Mouse (Mus musculus): ENCODE measurements around the gene Csn1s2b. TPM values are rescaled to one million over a fixed set of nuclear protein-coding genes. Genes with fewer than 3 reads are reported as not detected.
"Not testable (repeated sequence)": the region's sequence is repeated elsewhere in the genome, so short reads cannot be mapped to it uniquely, and the experiment has no call there.

The Csn1s2b gene
- total RNA-seq (2014; rRNA removed; ENCODE audit: low replicate concordance) (not detected in 2 replicates), polyA plus RNA-seq (2015; fragmentation: Nextera tagmentation; extraction: Ambion mirVana) (not detected in 2 replicates)

DNA sequence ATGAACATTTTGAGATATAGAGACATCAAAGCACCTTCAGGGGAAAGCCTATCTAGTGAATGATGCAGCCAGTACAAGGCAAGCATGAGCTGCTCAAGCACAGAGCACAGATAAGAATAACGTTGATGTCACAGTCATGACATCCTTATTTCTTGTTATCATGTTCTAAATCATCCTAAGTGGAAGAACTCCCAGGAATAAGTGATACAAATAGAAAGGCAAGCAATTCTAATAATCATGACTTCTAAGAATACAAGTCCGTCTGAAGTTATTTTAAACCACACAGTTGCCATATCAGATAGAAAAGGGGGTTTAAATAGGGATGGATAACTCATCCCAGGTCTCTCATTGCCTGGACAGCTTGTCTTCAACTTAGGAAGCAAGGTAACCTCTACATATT is at the start of gene Csn1s2b:
Gene Csn1s2b, plus strand, starts transcription at position 301 of the 400 bp plus-strand sequence.
- Histone ChIP-seq H3K9me3 (replicated peaks; ENCODE audit: control insufficient read depth, low read length) (no peaks in the 10 kb centered on the region), H3K36me3 (replicated peaks; ENCODE audit: control insufficient read depth, insufficient read depth, low read length) (no peaks in the 10 kb centered on the region), H3K9ac (replicated peaks; ENCODE audit: low read depth, low read length) (no peak within 1 kb of the TSS), H3K27ac (ENCODE audit: low read depth) (no peak within 1 kb of the TSS), H3K4me1 (ENCODE audit: control insufficient read depth, insufficient read depth) (no peaks in the 10 kb centered on the region), H3K4me3 (ENCODE audit: low read depth, low read length) (no peak within 1 kb of the TSS), H3K27me3 (ENCODE audit: control insufficient read depth, insufficient read depth, low read length) (no peaks in the 10 kb centered on the region), H3K4me2 (ENCODE audit: low read depth, low read length) (no peak within 1 kb of the TSS)
- 37% methylated on average over 2 of the region's 2 CpGs for WGBS
- ATAC-seq (ENCODE audit: insufficient read depth, low read depth), result no peak
- no peak for DNase-seq (ENCODE audit: low spot score)
- TF ChIP-seq CTCF (IDR thresholded peaks at IDR 0.05; ENCODE audit: low read depth) (no peak), EP300 (IDR thresholded peaks at IDR 0.05; ENCODE audit: low read depth) (no peak)

DNA sequence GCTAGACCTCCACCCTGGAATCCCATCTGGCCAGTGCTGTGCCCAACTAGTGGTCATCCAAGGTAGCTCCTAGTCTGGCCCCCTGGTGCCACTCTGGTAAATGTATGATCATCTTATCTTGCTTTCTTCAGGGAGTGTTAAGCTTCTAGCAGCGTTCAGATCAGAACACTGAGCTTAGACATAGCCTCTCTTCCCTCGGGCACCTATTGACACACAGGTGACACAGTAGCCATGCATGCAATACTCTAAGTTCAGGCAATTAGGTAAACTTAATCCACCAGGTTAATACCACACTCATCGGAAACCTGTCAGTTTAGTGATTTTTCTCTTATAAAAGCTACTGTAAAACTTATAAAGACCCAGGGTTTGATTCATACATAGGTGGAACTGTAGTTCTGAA is 43.3 kb upstream of the Csn1s2b start:
- no peak overlapping the region for H3K27ac ChIP-seq (ENCODE audit: low read depth)
- no peaks in the 10 kb centered on the region for H3K4me1 ChIP-seq (ENCODE audit: control insufficient read depth, insufficient read depth)
- no peak for DNase-seq (ENCODE audit: low spot score)
- TF ChIP-seq EP300 (IDR thresholded peaks at IDR 0.05; ENCODE audit: low read depth) (no peak), CTCF (IDR thresholded peaks at IDR 0.05; ENCODE audit: low read depth) (no peak)
- 65% methylated on average over 3 of the region's 3 CpGs for WGBS
- no peaks in the 10 kb centered on the region for H3K36me3 ChIP-seq (replicated peaks; ENCODE audit: control insufficient read depth, insufficient read depth, low read length)
- no peak overlapping the region for H3K4me2 ChIP-seq (ENCODE audit: low read depth, low read length)
- no peaks in the 10 kb centered on the region for H3K9me3 ChIP-seq (replicated peaks; ENCODE audit: control insufficient read depth, low read length)
- ATAC-seq (ENCODE audit: insufficient read depth, low read depth), result no peak
- H3K4me3 ChIP-seq (ENCODE audit: low read depth, low read length), result no peak overlapping the region
- no peaks in the 10 kb centered on the region for H3K27me3 ChIP-seq (ENCODE audit: control insufficient read depth, insufficient read depth, low read length)
- no peak overlapping the region for H3K9ac ChIP-seq (replicated peaks; ENCODE audit: low read depth, low read length)

DNA sequence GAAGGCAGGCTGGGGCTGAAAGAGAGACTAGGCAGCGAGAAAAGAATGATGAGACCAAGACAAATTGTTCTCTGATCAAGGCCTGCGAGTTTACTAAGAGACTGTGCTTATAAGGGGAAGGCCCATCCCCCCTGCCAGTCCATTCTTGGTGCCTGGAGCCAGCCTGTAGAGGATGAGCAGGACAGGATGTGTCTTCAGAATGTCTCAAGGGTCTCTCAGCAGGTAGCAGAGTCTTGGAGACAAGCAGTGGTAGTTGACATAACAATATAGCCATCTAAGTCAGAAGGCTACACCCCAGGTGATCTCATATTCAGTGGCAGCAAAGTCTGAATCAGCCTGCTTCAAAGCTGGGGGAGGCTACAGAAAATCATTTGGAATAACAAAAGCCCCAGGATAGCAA is 35.7 kb upstream of the Csn1s2b start:
- not testable (repeated sequence) for H3K27me3 ChIP-seq (ENCODE audit: control insufficient read depth, insufficient read depth, low read length); H3K4me1 ChIP-seq (ENCODE audit: control insufficient read depth, insufficient read depth); H3K36me3 ChIP-seq (replicated peaks; ENCODE audit: control insufficient read depth, insufficient read depth, low read length); DNase-seq (ENCODE audit: low spot score); H3K4me3 ChIP-seq (ENCODE audit: low read depth, low read length); ATAC-seq (ENCODE audit: insufficient read depth, low read depth); H3K4me2 ChIP-seq (ENCODE audit: low read depth, low read length); H3K9me3 ChIP-seq (replicated peaks; ENCODE audit: control insufficient read depth, low read length); H3K9ac ChIP-seq (replicated peaks; ENCODE audit: low read depth, low read length); H3K27ac ChIP-seq (ENCODE audit: low read depth)
- 42% methylated on average over 2 of the region's 2 CpGs for WGBS

DNA sequence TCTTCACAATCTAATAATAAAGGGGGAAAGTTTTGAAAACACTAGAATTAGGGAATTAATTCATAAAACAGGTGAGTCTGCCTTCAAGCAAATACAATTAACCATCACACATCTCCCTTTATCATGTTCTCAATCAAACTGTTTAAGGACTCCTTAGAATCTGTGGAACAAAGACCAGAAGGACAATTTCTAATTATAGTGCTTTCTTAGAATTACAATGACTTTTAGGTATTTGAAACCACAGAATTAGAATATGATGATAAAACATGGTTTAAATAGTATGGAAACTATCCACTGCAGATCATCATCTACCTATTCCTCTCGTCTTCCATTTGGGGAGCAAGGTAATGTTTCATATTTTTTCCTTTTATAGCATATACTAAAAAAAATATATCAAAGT is 33.6 kb upstream of the Csn1s2b start, which contains the start of gene Csn1s2a:
Gene Csn1s2a, plus strand, starts transcription at position 301 of the 400 bp plus-strand sequence.
- Histone ChIP-seq H3K4me3 (ENCODE audit: low read depth, low read length) (no peak within 1 kb of the TSS), H3K9ac (replicated peaks; ENCODE audit: low read depth, low read length) (no peak within 1 kb of the TSS), H3K4me1 (ENCODE audit: control insufficient read depth, insufficient read depth) (no peaks in the 10 kb centered on the region), H3K27ac (ENCODE audit: low read depth) (no peak within 1 kb of the TSS), H3K4me2 (ENCODE audit: low read depth, low read length) (no peak within 1 kb of the TSS), H3K9me3 (replicated peaks; ENCODE audit: control insufficient read depth, low read length) (no peaks in the 10 kb centered on the region), H3K36me3 (replicated peaks; ENCODE audit: control insufficient read depth, insufficient read depth, low read length) (no peaks in the 10 kb centered on the region), H3K27me3 (ENCODE audit: control insufficient read depth, insufficient read depth, low read length) (no peaks in the 10 kb centered on the region)
- ATAC-seq (ENCODE audit: insufficient read depth, low read depth) (no peak), DNase-seq (ENCODE audit: low spot score) (no peak)
- WGBS, result 60% methylated on average over 1 of the region's 1 CpGs
- TF ChIP-seq CTCF (IDR thresholded peaks at IDR 0.05; ENCODE audit: low read depth) (no peak), EP300 (IDR thresholded peaks at IDR 0.05; ENCODE audit: low read depth) (no peak)

DNA sequence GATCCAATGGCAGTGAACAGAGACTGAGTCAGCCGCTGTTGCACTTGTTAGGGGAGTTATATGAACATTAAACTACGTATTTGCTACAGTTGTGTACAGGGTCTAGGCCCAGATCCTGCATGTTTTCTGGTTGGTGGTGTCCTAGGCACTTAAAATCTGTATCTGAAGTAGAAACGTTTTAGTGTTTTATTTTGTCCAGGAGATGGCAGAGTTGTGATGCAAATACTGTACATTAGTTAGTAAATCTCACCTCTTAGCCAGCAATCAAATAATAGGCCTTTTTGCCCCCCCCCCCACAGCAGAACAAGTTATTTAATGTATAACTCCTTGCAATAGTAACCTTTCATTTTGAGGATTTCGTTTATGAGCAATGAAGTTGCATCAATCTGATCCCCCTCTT is 25.2 kb upstream of the Csn1s2b start:
- no peaks in the 10 kb centered on the region for H3K9me3 ChIP-seq (replicated peaks; ENCODE audit: control insufficient read depth, low read length)
- ATAC-seq (ENCODE audit: insufficient read depth, low read depth) (no peak), DNase-seq (ENCODE audit: low spot score) (no peak)
- WGBS, result 39% methylated on average over 4 of the region's 4 CpGs
- H3K4me3 ChIP-seq (ENCODE audit: low read depth, low read length), result no peak overlapping the region
- no peaks in the 10 kb centered on the region for H3K27me3 ChIP-seq (ENCODE audit: control insufficient read depth, insufficient read depth, low read length)
- H3K4me1 ChIP-seq (ENCODE audit: control insufficient read depth, insufficient read depth), result no peaks in the 10 kb centered on the region
- H3K4me2 ChIP-seq (ENCODE audit: low read depth, low read length), result no peak overlapping the region
- no peak overlapping the region for H3K9ac ChIP-seq (replicated peaks; ENCODE audit: low read depth, low read length)
- TF ChIP-seq CTCF (IDR thresholded peaks at IDR 0.05; ENCODE audit: low read depth) (no peak), EP300 (IDR thresholded peaks at IDR 0.05; ENCODE audit: low read depth) (no peak)
- H3K27ac ChIP-seq (ENCODE audit: low read depth), result no peak overlapping the region
- no peaks in the 10 kb centered on the region for H3K36me3 ChIP-seq (replicated peaks; ENCODE audit: control insufficient read depth, insufficient read depth, low read length)

DNA sequence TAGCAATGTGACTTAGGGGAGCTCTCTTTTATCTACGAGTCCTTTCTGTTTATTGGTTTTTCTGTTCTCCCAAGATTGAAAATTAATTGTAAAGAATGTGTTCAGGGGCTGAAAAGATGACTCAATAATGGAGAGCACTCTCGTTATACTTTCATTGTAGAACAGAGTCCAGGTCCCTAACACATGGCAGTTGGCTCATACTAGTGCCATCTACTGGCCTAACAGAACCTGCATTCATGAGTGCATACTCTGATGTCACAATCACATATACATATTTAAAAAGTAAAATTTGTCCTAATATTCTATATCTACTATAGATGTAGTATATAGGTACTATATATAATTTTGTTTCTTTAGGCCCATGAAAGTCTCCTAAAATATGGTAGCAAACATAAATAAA is 1.4 kb downstream of the Csn1s2b start:
- WGBS, result 54% methylated on average over 2 of the region's 2 CpGs
- Histone ChIP-seq H3K36me3 (replicated peaks; ENCODE audit: control insufficient read depth, insufficient read depth, low read length) (no peaks in the 10 kb centered on the region), H3K27ac (ENCODE audit: low read depth) (no peak overlapping the region), H3K4me1 (ENCODE audit: control insufficient read depth, insufficient read depth) (no peaks in the 10 kb centered on the region), H3K4me2 (ENCODE audit: low read depth, low read length) (no peak overlapping the region), H3K9me3 (replicated peaks; ENCODE audit: control insufficient read depth, low read length) (no peaks in the 10 kb centered on the region), H3K27me3 (ENCODE audit: control insufficient read depth, insufficient read depth, low read length) (no peaks in the 10 kb centered on the region), H3K9ac (replicated peaks; ENCODE audit: low read depth, low read length) (no peak overlapping the region), H3K4me3 (ENCODE audit: low read depth, low read length) (no peak overlapping the region)
- TF ChIP-seq EP300 (IDR thresholded peaks at IDR 0.05; ENCODE audit: low read depth), result no peak
- TF ChIP-seq CTCF (IDR thresholded peaks at IDR 0.05; ENCODE audit: low read depth), result no peak
- ATAC-seq (ENCODE audit: insufficient read depth, low read depth) (no peak), DNase-seq (ENCODE audit: low spot score) (no peak)
